11 mouse cellular contexts compared by ENCODE assay signal in genomic region chr14:24875934-24876333, GRCm38 (mm10).
DNase-seq lines count a peak whose midpoint lies in the region; ATAC-seq and TF ChIP-seq lines count a peak whose summit lies in the region.
"Had no signal": no experiment of that assay in that cellular context is flagged by ENCODE, and none has a peak within 500 bp of the region (broad histone marks: within the 10 kb centered on the region; RNA-seq: fewer than 3 reads in every experiment).

No protein-coding gene starts in this region.

- intact Hi-C loops in gastrocnemius, adult 2 months (cut with DNase I) = no loop called here

- TF ChIP-seq CTCF in gastrocnemius, adult 2 months (IDR thresholded peaks at IDR 0.05) = peak; percentile 40
- peak; percentile 17 for TF ChIP-seq CTCF in lung, embryonic 14.5 days (IDR thresholded peaks at IDR 0.05; ENCODE audit: low read depth)
- peak; percentile 40 for TF ChIP-seq CTCF in hindbrain, postnatal 0 days (IDR thresholded peaks at IDR 0.05; ENCODE audit: low read depth)
- peak; percentile 41 for TF ChIP-seq CTCF in stomach, postnatal 0 days (IDR thresholded peaks at IDR 0.05; ENCODE audit: low read depth)

- H3K27me3 ChIP-seq in lung, embryonic 14.5 days (ENCODE audit: insufficient read depth, low read length) = no peaks in the 10 kb centered on the region
- H3K27me3 ChIP-seq in hindbrain, postnatal 0 days (ENCODE audit: insufficient read depth, low read length) = no peaks in the 10 kb centered on the region
- H3K27me3 ChIP-seq in stomach, postnatal 0 days (ENCODE audit: control insufficient read depth, insufficient read depth, low read length) = no peaks in the 10 kb centered on the region
- H3K27me3 ChIP-seq: stomach, embryonic 15.5 days had no signal

- DNase-seq in gastrocnemius, adult 2 months = peak; percentile 60
- no peak for DNase-seq in gastrocnemius, postnatal 10 days
- DNase-seq in lung, embryonic 14.5 days = no peak
- no peak for DNase-seq in lung, postnatal 14 days
- DNase-seq in hindbrain, postnatal 0 days (ENCODE audit: low spot score) = no peak
- no peak for DNase-seq in stomach, postnatal 0 days (ENCODE audit: low spot score)
- no peak for DNase-seq in kidney, adult 18-20 months
- DNase-seq: heart, adult 18-20 months; lung, adult 18-20 months had no signal

- no peaks in the 10 kb centered on the region for H3K4me1 ChIP-seq in lung, embryonic 14.5 days (ENCODE audit: insufficient read depth)
- H3K4me1 ChIP-seq in hindbrain, postnatal 0 days (ENCODE audit: insufficient read depth, low read length) = peaks cover 17% of the 10 kb centered on the region
- H3K4me1 ChIP-seq in stomach, postnatal 0 days (replicated peaks; ENCODE audit: control insufficient read depth, insufficient read depth) = no peaks in the 10 kb centered on the region
- H3K4me1 ChIP-seq: stomach, embryonic 15.5 days had no signal

- WGBS in lung, embryonic 14.5 days = 54% methylated on average over 6 of the region's 6 CpGs
- WGBS in hindbrain, postnatal 0 days = 66% methylated on average over 6 of the region's 6 CpGs
- 63% methylated on average over 6 of the region's 6 CpGs for WGBS in stomach, postnatal 0 days

- ATAC-seq in lung, embryonic 14.5 days (ENCODE audit: insufficient read depth) = no peak
- 0 out of 2 replicates have a peak, but pooled peaks have one; percentile 8 for ATAC-seq in hindbrain, postnatal 0 days
- no peak for ATAC-seq in stomach, postnatal 0 days (ENCODE audit: low FRiP score, low TSS enrichment)
- ATAC-seq in activated CD4-positive, CD25-positive, alpha-beta regulatory T cell, adult 4 months = no peak

- TF ChIP-seq EP300 in stomach, postnatal 0 days (optimal IDR thresholded peaks at IDR 0.05) = no peak

- H3K27ac ChIP-seq in gastrocnemius, adult 2 months = no peak overlapping the region
- H3K27ac ChIP-seq in lung, embryonic 14.5 days (ENCODE audit: low read depth) = no peak overlapping the region
- H3K27ac ChIP-seq in hindbrain, postnatal 0 days = peak overlapping the region; percentile 41; the same call in 1 of the 2 replicates
- H3K27ac ChIP-seq in stomach, postnatal 0 days (replicated peaks) = no peak overlapping the region
- H3K27ac ChIP-seq: stomach, embryonic 15.5 days had no signal

- H3K9ac ChIP-seq in lung, embryonic 14.5 days = no peak overlapping the region
- no peak overlapping the region for H3K9ac ChIP-seq in hindbrain, postnatal 0 days (replicated peaks; ENCODE audit: low read length)
- no peak overlapping the region for H3K9ac ChIP-seq in stomach, postnatal 0 days (ENCODE audit: low read length)
- H3K9ac ChIP-seq: stomach, embryonic 15.5 days had no signal

- H3K4me2 ChIP-seq in lung, embryonic 14.5 days = no peak overlapping the region
- H3K4me2 ChIP-seq in hindbrain, postnatal 0 days (ENCODE audit: low read depth, low read length) = no peak overlapping the region
- H3K4me2 ChIP-seq in stomach, postnatal 0 days (replicated peaks; ENCODE audit: low read depth) = no peak overlapping the region
- H3K4me2 ChIP-seq: stomach, embryonic 15.5 days had no signal

- no peaks in the 10 kb centered on the region for H3K36me3 ChIP-seq in lung, embryonic 14.5 days (ENCODE audit: insufficient read depth)
- no peaks in the 10 kb centered on the region for H3K36me3 ChIP-seq in hindbrain, postnatal 0 days (ENCODE audit: insufficient read depth, low read length)
- no peaks in the 10 kb centered on the region for H3K36me3 ChIP-seq in stomach, postnatal 0 days (ENCODE audit: control insufficient read depth, insufficient read depth, low read length)
- H3K36me3 ChIP-seq: stomach, embryonic 15.5 days had no signal

- no peaks in the 10 kb centered on the region for H3K9me3 ChIP-seq in lung, embryonic 14.5 days (ENCODE audit: low read depth, low read length)
- H3K9me3 ChIP-seq in hindbrain, postnatal 0 days (ENCODE audit: low read length) = no peaks in the 10 kb centered on the region
- H3K9me3 ChIP-seq in stomach, postnatal 0 days (ENCODE audit: control insufficient read depth, low read length) = no peaks in the 10 kb centered on the region
- H3K9me3 ChIP-seq: stomach, embryonic 15.5 days had no signal

- no peak overlapping the region for H3K4me3 ChIP-seq in gastrocnemius, adult 2 months
- H3K4me3 ChIP-seq in lung, embryonic 14.5 days (ENCODE audit: low read depth, low read length) = no peak overlapping the region
- H3K4me3 ChIP-seq in hindbrain, postnatal 0 days (ENCODE audit: low read length) = no peak overlapping the region
- H3K4me3 ChIP-seq in stomach, postnatal 0 days (ENCODE audit: low read depth, low read length) = no peak overlapping the region
- H3K4me3 ChIP-seq: stomach, embryonic 15.5 days had no signal
